Mouse (Mus musculus) stomach, postnatal 0 days (tissue): Measurements from ENCODE around the gene Krtap4-2.

Experiments used
- CTCF ChIP-seq: IDR thresholded peaks from 2 replicates; pipeline ENCODE4 v1.5.1; 2016; ENCODE audit warnings: antibody characterized with exemption, low read depth, mild to moderate bottlenecking, moderate library complexity
- EP300 ChIP-seq: optimal IDR thresholded peaks from 2 replicates; pipeline ENCODE3; 2016; ENCODE audit warnings: antibody characterized with exemption

- TF ChIP-seq CTCF (no peak), EP300 (no peak)
Observed at GRCm38 (mm10) chr11:99646444-99646843, 11.6 kb upstream of the Krtap4-2 start.
